In genomic region chr10:119087886-119088285, GRCm38 (mm10) we compare ENCODE assay signal across 25 mouse cellular contexts.
A peak's percentile ranks its signal among the peaks of the same experiment; 100 is the strongest.
DNase-seq lines count a peak whose midpoint lies in the region; ATAC-seq and TF ChIP-seq lines count a peak whose summit lies in the region.
"Had no signal": no experiment of that assay in that cellular context is flagged by ENCODE, and none has a peak within 500 bp of the region (broad histone marks: within the 10 kb centered on the region; RNA-seq: fewer than 3 reads in every experiment).

No protein-coding gene starts in this region.

- DNase-seq in liver (peak; percentile 45), ES-CJ7 (ENCODE audit: low read depth, low spot score) (peak; percentile 41), ZHBTc4 (ENCODE audit: low read depth, low spot score) (peak; percentile 53)
- no peak for DNase-seq in liver, embryonic 11.5 days (ENCODE audit: low spot score)
- DNase-seq in liver, postnatal 0 days: peak; percentile 25
- no peak for DNase-seq in Muller cell, postnatal 12 days (ENCODE audit: inconsistent ontology term)
- DNase-seq in thymus, postnatal 36 days: no peak
- DNase-seq in layer of hippocampus, postnatal 14 days (ENCODE audit: low spot score in 2 of 2): no peak
- DNase-seq: cerebellum, adult 8-10 months; cerebellum, postnatal 25 days; gastrocnemius, postnatal 14 days; heart, postnatal 14 days; kidney, adult 9 months; kidney, postnatal 14 days had no signal

- H3K9ac ChIP-seq in liver, embryonic 11.5 days (ENCODE audit: low read depth, low read length): no peak overlapping the region
- no peak overlapping the region for H3K9ac ChIP-seq in liver, postnatal 0 days (replicated peaks)
- H3K9ac ChIP-seq: embryonic facial prominence, embryonic 15.5 days; forebrain, embryonic 13.5 days; hindbrain, embryonic 13.5 days; limb, embryonic 13.5 days; liver, embryonic 15.5 days; lung, embryonic 15.5 days; neural tube, embryonic 13.5 days had no signal

- no peak overlapping the region for H3K4me3 ChIP-seq in liver, embryonic 11.5 days (ENCODE audit: low read depth, low read length)
- H3K4me3 ChIP-seq in liver, postnatal 0 days (ENCODE audit: low read depth, low read length): no peak overlapping the region
- H3K4me3 ChIP-seq: embryonic facial prominence, embryonic 10.5 days; embryonic facial prominence, embryonic 15.5 days; forebrain, embryonic 13.5 days; hindbrain, embryonic 13.5 days; limb, embryonic 13.5 days; liver, embryonic 15.5 days; lung, embryonic 15.5 days; midbrain, embryonic 10.5 days; myocyte; neural tube, embryonic 13.5 days had no signal

- WGBS in liver, embryonic 11.5 days: 84% methylated on average over 4 of the region's 4 CpGs
- WGBS in liver, postnatal 0 days (ENCODE audit: insufficient replicate concordance): 83% methylated on average over 4 of the region's 4 CpGs

- H3K27ac ChIP-seq in liver, embryonic 11.5 days (ENCODE audit: low read depth, low read length): no peak overlapping the region
- H3K27ac ChIP-seq in liver, postnatal 0 days (ENCODE audit: low read depth): no peak overlapping the region
- H3K27ac ChIP-seq: embryonic facial prominence, embryonic 10.5 days; embryonic facial prominence, embryonic 15.5 days; forebrain, embryonic 13.5 days; hindbrain, embryonic 13.5 days; limb, embryonic 13.5 days; lung, embryonic 15.5 days; midbrain, embryonic 10.5 days; neural tube, embryonic 13.5 days had no signal

- no peaks in the 10 kb centered on the region for H3K27me3 ChIP-seq in liver, embryonic 11.5 days (replicated peaks; ENCODE audit: control insufficient read depth, insufficient read depth, low read length)
- no peaks in the 10 kb centered on the region for H3K27me3 ChIP-seq in liver, postnatal 0 days (ENCODE audit: insufficient read depth, low read length)
- H3K27me3 ChIP-seq: embryonic facial prominence, embryonic 15.5 days; forebrain, embryonic 13.5 days; hindbrain, embryonic 13.5 days; limb, embryonic 13.5 days; liver, embryonic 15.5 days; lung, embryonic 15.5 days; neural tube, embryonic 13.5 days had no signal

- TF ChIP-seq EP300 in liver, postnatal 0 days (IDR thresholded peaks at IDR 0.05; ENCODE audit: low read depth): no peak

- TF ChIP-seq CTCF in liver, postnatal 0 days (IDR thresholded peaks at IDR 0.05; ENCODE audit: low read depth): no peak

- ATAC-seq in liver, embryonic 11.5 days (replicated peaks; ENCODE audit: low FRiP score): no peak
- no peak for ATAC-seq in liver, postnatal 0 days
- ATAC-seq: forebrain, embryonic 13.5 days; intestine, postnatal 0 days had no signal

- H3K4me2 ChIP-seq in liver, embryonic 11.5 days: no peak overlapping the region
- no peak overlapping the region for H3K4me2 ChIP-seq in liver, postnatal 0 days (ENCODE audit: low read depth, low read length)
- H3K4me2 ChIP-seq: embryonic facial prominence, embryonic 15.5 days; forebrain, embryonic 13.5 days; hindbrain, embryonic 13.5 days; limb, embryonic 13.5 days; liver, embryonic 15.5 days; lung, embryonic 15.5 days; neural tube, embryonic 13.5 days had no signal

- peaks cover 22% of the 10 kb centered on the region for H3K4me1 ChIP-seq in liver, embryonic 11.5 days (replicated peaks; ENCODE audit: control insufficient read depth, insufficient read depth, low read length)
- H3K4me1 ChIP-seq in liver, postnatal 0 days (ENCODE audit: insufficient read depth): 0 out of 2 replicates have a peak, but pooled peaks cover 2% of the 10 kb centered on the region
- H3K4me1 ChIP-seq: embryonic facial prominence, embryonic 10.5 days; embryonic facial prominence, embryonic 15.5 days; forebrain, embryonic 13.5 days; hindbrain, embryonic 13.5 days; limb, embryonic 13.5 days; midbrain, embryonic 10.5 days; neural tube, embryonic 13.5 days had no signal

- H3K36me3 ChIP-seq in liver, embryonic 11.5 days (ENCODE audit: control insufficient read depth, insufficient read depth, low read length): no peaks in the 10 kb centered on the region
- H3K36me3 ChIP-seq in liver, postnatal 0 days (replicated peaks; ENCODE audit: insufficient read depth, low read length): no peaks in the 10 kb centered on the region
- H3K36me3 ChIP-seq: embryonic facial prominence, embryonic 10.5 days; embryonic facial prominence, embryonic 15.5 days; hindbrain, embryonic 13.5 days; limb, embryonic 13.5 days; liver, embryonic 15.5 days; lung, embryonic 15.5 days; midbrain, embryonic 10.5 days; neural tube, embryonic 13.5 days had no signal

- no peaks in the 10 kb centered on the region for H3K9me3 ChIP-seq in liver, embryonic 11.5 days (ENCODE audit: control insufficient read depth, low read length)
- H3K9me3 ChIP-seq in liver, postnatal 0 days (ENCODE audit: low read length): no peaks in the 10 kb centered on the region
- H3K9me3 ChIP-seq: embryonic facial prominence, embryonic 10.5 days; embryonic facial prominence, embryonic 15.5 days; forebrain, embryonic 13.5 days; hindbrain, embryonic 13.5 days; limb, embryonic 13.5 days; liver, embryonic 15.5 days; lung, embryonic 15.5 days; midbrain, embryonic 10.5 days; neural tube, embryonic 13.5 days had no signal

Comparison
In these comparisons a context has a peak if more than half of its experiments do, and no peak if none do; other contexts are left out.
1. DNase-seq: peak in liver (single experiment), ES-CJ7 (single experiment), ZHBTc4 (single experiment) and liver, postnatal 0 days (single experiment); none in liver, embryonic 11.5 days (single experiment), Muller cell, postnatal 12 days (single experiment), thymus, postnatal 36 days (0 of 2) and layer of hippocampus, postnatal 14 days (0 of 2).